Mouse (Mus musculus) urinary bladder, postnatal 0 days (tissue): ENCODE measurements around the gene C1qa. TPM values are rescaled to one million over a fixed set of nuclear protein-coding genes. Genes with fewer than 3 reads are reported as not detected.

Source experiments
- polyA plus RNA-seq: library from polyadenylated mRNA; unstranded; fragments of >200 nt; fragmentation: Nextera tagmentation; extraction: Ambion mirVana; gene quantifications from 2 replicates; pipeline ENCODE4 v1.2.1, GENCODE M21; 2015

The C1qa gene
- polyA plus RNA-seq: 65.9 and 135 TPM in 2 replicates

GRCm38 (mm10) chr4:136898637-136899036 lies at the start of gene C1qa:
TSS of gene C1qa (minus strand) at chr4:136898803.

DNA sequence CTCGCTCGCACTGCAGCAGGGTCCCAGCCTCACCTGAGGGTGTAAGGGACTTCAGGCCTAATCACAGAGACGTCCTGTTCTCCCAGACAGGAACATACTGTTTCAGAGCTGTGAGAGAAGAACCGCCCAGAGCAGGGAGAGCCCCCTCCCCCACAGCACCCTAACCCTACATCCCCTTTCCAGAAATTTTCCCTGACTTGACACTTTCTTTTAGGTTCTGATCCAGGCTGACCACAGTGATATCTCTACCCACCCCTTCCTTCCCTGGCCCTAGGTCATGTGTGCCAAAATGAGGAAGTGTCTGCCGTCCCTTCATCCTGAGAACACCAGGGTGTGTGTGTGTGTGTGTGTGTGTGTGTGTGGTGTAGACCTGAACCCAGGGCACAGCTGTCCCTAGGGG lies 5.8 kb downstream of the C1qa start, which contains the start of gene C1qc:
C1qc (minus strand) TSS at position 255 of the 400 bp plus-strand sequence.

GRCm38 (mm10) chr4:136886101-136886500 lies 12.5 kb downstream of the C1qa start, which contains the start of gene C1qb:
TSS of gene C1qb (minus strand) at chr4:136886187.

Other genes starting within 250 kb of the C1qa start
- gene Ephb2, start 62.8 kb downstream of the C1qa start, polyA plus RNA-seq: 1.8 and 1.9 TPM in 2 replicates
- gene C1qb, start 12.6 kb downstream of the C1qa start, polyA plus RNA-seq: 121 and 227 TPM in 2 replicates
- 60.2 and 130 TPM in 2 replicates for gene C1qc, start 5.7 kb downstream of the C1qa start, polyA plus RNA-seq
- gene Epha8, start 58.0 kb upstream of the C1qa start, polyA plus RNA-seq: 0.04 and 0.27 TPM in 2 replicates
- gene Zbtb40, start 150.0 kb upstream of the C1qa start, polyA plus RNA-seq: 0.93 and 1.1 TPM in 2 replicates